Mouse (Mus musculus) 3134 (cell line): ENCODE results near the gene Utp11.
"Not testable (repeated sequence)": the region's sequence is repeated elsewhere in the genome, so short reads cannot be mapped to it uniquely, and the experiment has no call there.

Experiments used
- DNase-seq: peaks from one replicate; pipeline ENCODE4 v3.0.0-alpha.2; 2011; ENCODE audit warnings: low spot score; ENCODE audit not compliant: insufficient read length; ENCODE audit errors: extremely low read depth

Gene Utp11

GRCm38 (mm10) chr4:124693135-124693894, at the start of gene Utp11:
Gene Utp11 (minus strand): TSS chr4:124693600.
- DNase-seq: peak; percentile 88

GRCm38 (mm10) chr4:124742839-124743238, 49.4 kb upstream of the Utp11 start:
- no peak for DNase-seq

GRCm38 (mm10) chr4:124741376-124742343, 48.3 kb upstream of the Utp11 start, which contains the start of gene Inpp5b:
Gene Inpp5b (plus strand): TSS chr4:124741850.
- DNase-seq: peak; percentile 78

GRCm38 (mm10) chr4:124738783-124739182, 45.4 kb upstream of the Utp11 start:
- DNase-seq: no peak

GRCm38 (mm10) chr4:124738013-124738412, 44.6 kb upstream of the Utp11 start:
- DNase-seq: no peak

GRCm38 (mm10) chr4:124737486-124737885, 44.1 kb upstream of the Utp11 start:
- no peak for DNase-seq

GRCm38 (mm10) chr4:124736952-124737351, 43.6 kb upstream of the Utp11 start:
- DNase-seq: no peak

GRCm38 (mm10) chr4:124726121-124726520, 32.7 kb upstream of the Utp11 start:
- DNase-seq: no peak

GRCm38 (mm10) chr4:124719101-124719500, 25.7 kb upstream of the Utp11 start:
- DNase-seq: no peak

- peak; percentile 98 for DNase-seq
Observed at GRCm38 (mm10) chr4:124714545-124715481, 21.4 kb upstream of the Utp11 start, which contains the start of gene Sf3a3. Gene Sf3a3 (plus strand): TSS chr4:124714776.

- DNase-seq: not testable (repeated sequence)
Observed at GRCm38 (mm10) chr4:124713850-124714249, 20.4 kb upstream of the Utp11 start.

- no peak for DNase-seq
Observed at GRCm38 (mm10) chr4:124712618-124713017, 19.2 kb upstream of the Utp11 start.

GRCm38 (mm10) chr4:124710776-124711291, 17.4 kb upstream of the Utp11 start:
- DNase-seq: no peak

- no peak for DNase-seq
Observed at GRCm38 (mm10) chr4:124709961-124710446, 16.6 kb upstream of the Utp11 start.

- DNase-seq: peak; percentile 98
Observed at GRCm38 (mm10) chr4:124708518-124709477, 15.4 kb upstream of the Utp11 start.

- not testable (repeated sequence) for DNase-seq
Observed at GRCm38 (mm10) chr4:124708200-124708517, 14.8 kb upstream of the Utp11 start.

GRCm38 (mm10) chr4:124707381-124708199, 14.2 kb upstream of the Utp11 start:
- not testable (repeated sequence) for DNase-seq
